Mouse (Mus musculus): ENCODE data around the gene Cdc42ep4.
A peak's percentile ranks its signal among the peaks of the same experiment; 100 is the strongest.

The Cdc42ep4 gene

GRCm38 (mm10) chr11:113777878-113778464, 26.3 kb upstream of the Cdc42ep4 start:
- peak in 1 of 2 experiments; percentile 28 for DNase-seq (ENCODE audit: low spot score in 2 of 2)

GRCm38 (mm10) chr11:113776851-113777511, 25.3 kb upstream of the Cdc42ep4 start:
- DNase-seq (ENCODE audit: low spot score in 2 of 2), result peak in 1 of 2 experiments; percentile 15

- no peak for DNase-seq (ENCODE audit: low spot score in 2 of 2)
These were observed 23.1 kb upstream of the Cdc42ep4 start for GRCm38 (mm10) chr11:113774773-113775172.

DNA sequence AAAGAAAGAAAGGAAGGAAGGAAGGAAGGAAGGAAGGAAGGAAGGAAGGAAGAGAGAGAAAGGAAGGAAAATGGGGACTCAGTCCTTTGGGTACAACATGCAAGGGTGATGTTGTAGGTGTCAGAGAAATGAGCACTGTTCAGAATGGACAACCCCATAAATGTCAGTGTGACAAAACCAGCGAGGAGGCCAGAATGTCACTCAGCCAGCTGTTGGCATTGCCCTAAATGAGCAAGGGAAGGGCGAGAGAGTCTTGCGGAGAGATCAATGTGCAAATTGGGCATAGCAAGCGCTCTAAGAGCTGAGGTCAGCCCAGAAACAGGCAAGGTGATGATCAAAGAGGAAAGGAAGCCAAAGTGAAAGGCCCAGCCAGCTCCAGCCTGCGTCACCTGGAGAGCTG, 21.5 kb upstream of the Cdc42ep4 start:
- DNase-seq (ENCODE audit: low spot score in 2 of 2), result no peak

DNA sequence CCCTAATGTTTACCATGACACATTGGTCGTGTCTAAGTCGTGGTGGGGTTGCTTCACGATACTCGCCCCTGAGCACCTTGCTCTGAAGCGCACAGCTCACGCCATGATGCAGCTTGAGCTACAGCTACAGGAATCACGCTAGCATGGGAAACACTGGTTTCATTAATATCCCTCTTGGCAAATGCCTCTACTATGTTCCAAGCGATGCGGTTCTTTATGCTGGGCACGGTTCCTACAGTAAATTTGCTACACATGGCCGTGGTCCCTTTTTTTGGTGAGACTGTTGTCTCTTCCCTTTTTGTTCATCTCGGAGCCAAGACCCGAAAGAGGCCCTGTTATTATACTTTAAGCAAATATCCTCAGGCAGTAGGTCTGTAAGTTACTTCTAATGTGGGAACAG, 19.5 kb upstream of the Cdc42ep4 start:
- no peak for DNase-seq (ENCODE audit: low spot score in 2 of 2)

DNA sequence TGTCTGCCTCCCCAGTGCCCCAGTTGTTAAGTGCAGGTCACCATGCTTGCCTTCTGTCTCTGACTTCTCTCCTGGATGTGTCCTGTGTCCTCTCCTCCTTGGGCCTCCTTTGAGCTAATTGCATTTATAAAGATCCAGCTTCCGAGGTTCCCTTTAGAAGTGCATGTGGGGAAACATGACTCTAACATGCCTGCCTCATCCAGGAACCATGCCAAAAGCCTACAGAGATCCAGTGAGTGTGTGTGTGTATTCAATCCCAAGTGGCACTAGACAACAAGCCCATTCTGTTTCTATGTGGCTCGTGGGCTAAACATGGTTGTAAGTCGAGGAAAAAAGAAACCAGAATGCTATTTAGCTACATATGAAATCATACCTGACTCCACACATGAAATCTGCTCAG, 16.7 kb upstream of the Cdc42ep4 start:
- no peak for DNase-seq (ENCODE audit: low spot score in 2 of 2)

DNA sequence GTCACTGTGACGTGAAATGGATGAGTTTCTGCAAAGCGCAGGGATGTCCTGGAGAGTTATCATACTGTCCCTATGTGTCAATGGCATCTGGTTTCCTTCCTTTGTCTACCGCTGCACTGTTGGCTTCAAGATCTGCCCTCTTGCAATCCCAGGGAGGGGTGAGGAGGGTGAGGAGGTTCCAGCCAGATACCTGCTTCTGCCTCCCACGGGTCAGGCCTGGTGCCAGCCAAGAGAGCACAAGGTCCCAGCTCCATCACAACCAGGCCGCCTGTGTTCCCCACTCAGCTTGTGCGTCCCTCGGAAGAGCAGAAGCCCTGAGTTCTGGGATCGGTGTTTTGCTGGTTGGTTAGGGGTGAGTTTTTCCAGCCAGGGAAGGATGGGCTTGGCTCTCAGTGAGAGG, 15.6 kb upstream of the Cdc42ep4 start:
- DNase-seq (ENCODE audit: low spot score in 2 of 2), result no peak

GRCm38 (mm10) chr11:113766284-113766985, 14.8 kb upstream of the Cdc42ep4 start:
- no peak for DNase-seq (ENCODE audit: low spot score in 2 of 2)

- no peak for DNase-seq (ENCODE audit: low spot score in 2 of 2)
These were observed 12.6 kb upstream of the Cdc42ep4 start for GRCm38 (mm10) chr11:113764132-113764849.

GRCm38 (mm10) chr11:113763449-113763848, 11.8 kb upstream of the Cdc42ep4 start:
- DNase-seq (ENCODE audit: low spot score in 2 of 2), result no peak

- DNase-seq (ENCODE audit: low spot score in 2 of 2), result no peak
These were observed 10.6 kb upstream of the Cdc42ep4 start for GRCm38 (mm10) chr11:113762136-113762797.

DNA sequence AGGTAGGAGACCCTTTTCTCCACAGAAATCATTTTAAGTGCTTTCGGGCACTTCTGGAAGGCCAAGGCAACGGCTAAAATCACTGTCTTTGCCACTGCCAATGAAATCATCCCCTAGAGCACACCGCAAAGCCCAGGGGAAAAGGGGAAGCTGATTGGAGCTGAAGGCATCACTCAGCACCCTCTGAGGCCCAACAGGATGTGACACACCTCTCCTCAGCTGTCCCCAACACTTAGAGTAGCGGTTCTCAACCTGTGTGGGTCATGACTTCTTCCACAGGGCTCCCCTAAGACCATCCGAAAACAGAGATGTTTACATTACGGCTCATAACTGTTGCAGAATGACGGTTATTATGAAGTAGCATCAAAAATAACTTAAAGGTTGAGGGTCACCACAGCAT, 10.0 kb upstream of the Cdc42ep4 start:
- DNase-seq (ENCODE audit: low spot score in 2 of 2), result no peak

DNA sequence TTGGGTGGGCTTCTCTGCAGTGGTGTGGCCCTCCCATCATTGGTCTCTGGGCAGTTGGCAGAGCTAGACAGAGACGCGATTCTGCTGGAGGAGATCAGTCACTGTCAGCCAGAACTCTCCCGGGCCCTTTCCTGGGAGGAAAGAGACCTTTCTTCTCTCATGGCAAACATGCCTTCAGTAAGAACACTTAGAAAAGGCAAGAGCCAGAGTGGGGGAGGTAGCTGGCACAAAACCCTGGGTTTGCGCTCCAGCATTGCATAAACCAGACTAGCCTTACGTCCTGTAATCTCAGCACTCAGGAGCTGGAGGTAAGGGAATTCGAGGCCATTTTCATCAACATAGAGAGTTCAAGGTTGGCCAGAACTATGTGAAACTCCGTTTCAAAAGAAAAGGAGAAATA, 8.8 kb upstream of the Cdc42ep4 start:
- no peak for DNase-seq (ENCODE audit: low spot score in 2 of 2)

DNA sequence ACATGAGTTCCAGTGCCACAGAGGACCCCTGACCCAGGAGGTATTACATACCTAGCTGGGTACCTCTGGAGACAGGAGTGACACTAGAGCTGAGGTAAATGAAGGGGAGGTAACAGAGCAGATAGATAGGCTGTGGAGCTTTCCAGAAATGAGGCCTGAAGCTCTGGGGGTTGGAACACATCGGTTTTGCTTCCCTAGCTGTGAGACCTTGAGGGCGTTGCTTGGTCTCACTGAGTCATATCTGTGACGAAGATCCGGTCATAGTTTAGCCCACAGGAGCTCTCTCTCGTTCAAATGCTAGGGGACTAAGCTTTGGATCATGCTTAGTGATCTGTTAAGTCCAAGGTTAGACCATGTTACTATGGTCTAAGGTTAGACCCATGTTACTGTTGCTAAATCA, 7.2 kb upstream of the Cdc42ep4 start:
- no peak for DNase-seq (ENCODE audit: low spot score in 2 of 2)

DNA sequence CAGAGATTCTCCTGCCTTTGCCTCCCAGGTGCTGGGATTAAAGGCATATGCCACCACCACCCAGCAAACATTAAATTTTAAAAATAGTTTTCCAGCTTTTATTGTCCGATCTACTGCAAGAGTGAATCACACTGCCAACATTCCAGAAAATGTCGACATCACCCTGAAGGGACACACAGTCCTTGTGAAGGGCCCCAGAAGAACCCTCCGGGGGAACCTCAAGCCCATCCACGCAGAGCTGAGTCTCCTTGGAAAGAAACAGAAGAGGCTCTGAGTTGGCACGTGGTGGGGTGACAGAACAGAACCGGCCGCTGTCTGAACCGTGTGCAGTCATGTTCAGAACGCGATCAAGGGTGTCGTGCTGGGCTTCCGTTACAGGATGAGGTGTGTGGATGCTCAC, 4.9 kb upstream of the Cdc42ep4 start:
- no peak for DNase-seq (ENCODE audit: low spot score in 2 of 2)

DNA sequence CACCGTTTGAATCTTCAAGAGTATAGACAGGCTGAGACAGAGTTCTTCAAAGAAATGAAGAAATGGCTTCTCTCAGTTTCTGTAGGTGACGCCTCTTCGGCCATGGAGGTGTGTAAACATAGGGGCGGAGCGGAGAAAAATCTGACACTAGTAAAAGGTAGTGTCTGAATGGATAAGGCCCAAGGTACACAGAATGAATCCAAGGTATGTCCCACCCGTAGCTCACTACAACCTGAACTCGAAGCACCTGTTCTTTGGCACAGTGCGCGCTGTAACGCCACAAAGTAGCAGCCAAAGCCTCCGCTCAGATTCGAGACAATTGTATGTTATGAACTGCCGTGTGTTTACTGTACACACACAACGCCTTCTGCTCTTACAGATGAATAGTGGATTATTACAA, 4.2 kb upstream of the Cdc42ep4 start:
- no peak for DNase-seq (ENCODE audit: low spot score in 2 of 2)

- DNase-seq (ENCODE audit: low spot score in 2 of 2), result no peak
These were observed 3.2 kb upstream of the Cdc42ep4 start for GRCm38 (mm10) chr11:113754845-113755244.

DNA sequence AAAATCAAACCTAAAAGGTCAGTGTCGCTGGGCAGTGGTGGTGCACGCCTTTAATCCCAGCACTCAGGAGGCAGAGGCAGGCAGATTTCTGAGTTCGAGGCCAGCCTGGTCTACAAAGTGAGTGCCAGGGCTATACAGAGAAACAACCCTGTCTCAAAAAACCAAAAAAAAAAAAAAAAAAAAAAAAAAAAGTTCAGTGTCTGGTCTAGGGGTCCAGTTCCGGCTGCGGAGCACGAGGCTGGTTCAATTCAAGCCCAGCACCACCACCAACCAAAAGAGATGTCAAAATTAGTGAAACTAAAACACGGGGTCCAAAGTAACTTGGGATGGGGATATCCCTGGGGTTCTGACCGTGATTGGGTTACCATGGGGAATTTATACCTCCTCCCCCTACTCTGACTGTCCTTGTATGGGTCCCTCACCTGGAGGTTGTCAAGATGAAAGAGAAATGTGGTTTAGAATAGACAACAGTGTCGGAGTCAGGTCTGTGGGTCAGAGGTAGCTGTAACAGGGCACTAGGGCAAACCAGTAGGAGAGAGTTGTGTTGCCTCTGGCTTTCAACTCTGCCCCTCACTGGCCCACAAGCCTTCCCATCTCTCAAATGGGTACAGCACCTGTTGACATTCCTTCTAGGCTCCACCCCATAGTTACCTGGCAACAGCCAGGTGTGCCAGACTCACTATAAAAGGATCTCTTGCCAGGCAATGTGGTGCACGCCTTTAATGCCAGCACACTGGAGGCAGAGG, 1.2 kb upstream of the Cdc42ep4 start:
- no peak for DNase-seq (ENCODE audit: low spot score in 2 of 2)

DNA sequence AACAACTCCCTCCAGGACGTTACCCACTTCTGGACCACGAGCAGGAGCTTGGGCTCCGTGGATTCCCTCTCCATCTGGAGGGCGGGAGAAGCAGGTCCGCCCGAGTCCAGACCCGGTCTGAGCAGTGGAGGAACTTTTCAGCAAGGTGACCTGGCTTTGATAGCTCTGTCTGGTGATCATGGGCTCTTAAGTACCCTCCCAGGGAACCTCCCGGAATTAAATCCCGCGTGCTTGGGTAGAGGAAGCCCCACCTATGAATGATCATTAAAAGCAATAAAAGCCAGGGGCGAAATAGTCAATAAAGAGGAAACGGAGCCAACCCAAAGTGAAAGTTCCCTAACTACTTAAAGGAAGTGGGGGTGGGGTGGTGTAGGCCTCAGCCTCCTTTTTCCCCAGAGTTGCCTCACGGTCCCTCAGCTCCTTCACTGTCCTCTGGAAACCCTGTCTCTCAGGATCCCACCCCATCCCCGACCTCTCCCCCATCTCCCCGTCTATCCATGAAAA, 529 bp upstream of the Cdc42ep4 start:
- peak in 1 of 2 experiments; percentile 31 for DNase-seq (ENCODE audit: low spot score in 2 of 2)

- peak; percentile 83 to 85 for DNase-seq (ENCODE audit: low spot score in 2 of 2)
These were observed 854 bp downstream of the Cdc42ep4 start for GRCm38 (mm10) chr11:113750571-113751483.

Data from spleen, postnatal 10 days (tissue).